Mouse (Mus musculus) Patski (cell line): ENCODE results near the gene Pparg. TPM values are rescaled to one million over a fixed set of nuclear protein-coding genes. Genes with fewer than 3 reads are reported as not detected.

ENCODE experiments used
- ATAC-seq: fragments of 100-300 bp; one replicate; pipeline ENCODE4 v1.8.0; 2021
- CTCF ChIA-PET: fragments of 350-600 bp; sonication (Branson Sonifier 250); formaldehyde crosslinking; loops from one replicate; lab custom pipeline; 2022; ENCODE audit warnings: inconsistent platforms; lab: Charles Lee
- POLR2A ChIA-PET: fragments of 350-600 bp; sonication (Branson Sonifier 250); formaldehyde crosslinking; loops from one replicate; lab custom pipeline; 2022; ENCODE audit warnings: antibody characterized with exemption, inconsistent platforms; lab: Charles Lee
- DNase-seq: peaks from one replicate; pipeline ENCODE4 v3.0.0-alpha.2; 2011; ENCODE audit warnings: low read depth, low spot score
- H3K27me3 ChIP-seq: fragments of 371-371 bp; one replicate; pipeline ENCODE4 v1.5.1; 2021
- CTCF ChIP-seq: fragments of 100-300 bp; IDR thresholded peaks from one replicate; pipeline ENCODE4 v1.5.1; 2021
- in situ Hi-C: fragments of 300-500 bp; cut with MboI; formaldehyde crosslinking; loops from 3 replicates; pipeline ENCODE4 v1.11.1; 2018; ENCODE audit warnings: low pct_unique_long_range_greater_than_20kb, mixed read lengths
- polyA plus RNA-seq: library from polyadenylated mRNA; unstranded; gene quantifications from one replicate; pipeline ENCODE4 v1.2.3, GENCODE M21; 2021

Gene Pparg
- polyA plus RNA-seq, 1 experiment from 2014 or later = 7.3 TPM

DNA sequence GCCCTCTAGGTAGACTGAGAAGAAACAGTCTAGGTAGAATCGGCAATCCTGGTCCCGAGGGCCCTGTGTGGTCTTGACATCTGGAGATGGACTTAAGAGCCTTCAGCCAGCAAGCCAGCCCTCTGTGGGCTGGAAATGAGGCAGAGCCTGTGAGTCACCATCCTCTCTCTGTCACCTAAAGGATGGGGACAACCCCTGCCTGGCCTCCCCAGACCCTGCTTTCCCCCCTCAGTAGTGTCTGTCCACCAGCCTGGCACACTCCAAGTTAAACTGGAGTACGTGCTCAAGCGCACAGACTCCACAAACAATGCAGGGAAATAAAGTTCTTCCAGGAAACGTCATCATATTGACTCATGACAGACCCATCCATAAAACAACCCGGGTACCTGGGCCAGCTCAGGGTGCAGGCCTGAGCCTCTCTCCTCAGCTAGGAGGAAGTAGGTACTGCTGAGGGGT, 162.0 kb downstream of the Pparg start:
- CTCF ChIA-PET = no interaction called here
- no peak for DNase-seq

GRCm38 (mm10) chr6:115523201-115523600, 162.4 kb downstream of the Pparg start:
- in situ Hi-C loops = no loop called here
- TF ChIP-seq CTCF = no peak
- ChIA-PET POLR2A (interaction anchor here (0.6 to 1.2 kb wide), 2 partner anchors 10 to 527 kb away, joined by 3 to 5 read pairs; no protein-coding TSS in a partner anchor), CTCF (no interaction called here)
- DNase-seq (no peak), ATAC-seq (no peak)
- no peaks in the 10 kb centered on the region for H3K27me3 ChIP-seq

More for the DNA sequence above, 162.0 kb downstream of the Pparg start:
- no peak for ATAC-seq
- POLR2A ChIA-PET = interaction anchor here (1.2 kb wide), 1 partner anchor 11 kb away, joined by 3 read pairs; no protein-coding TSS in a partner anchor
- H3K27me3 ChIP-seq = no peaks in the 10 kb centered on the region
- no peak for TF ChIP-seq CTCF
- in situ Hi-C loops = no loop called here

DNA sequence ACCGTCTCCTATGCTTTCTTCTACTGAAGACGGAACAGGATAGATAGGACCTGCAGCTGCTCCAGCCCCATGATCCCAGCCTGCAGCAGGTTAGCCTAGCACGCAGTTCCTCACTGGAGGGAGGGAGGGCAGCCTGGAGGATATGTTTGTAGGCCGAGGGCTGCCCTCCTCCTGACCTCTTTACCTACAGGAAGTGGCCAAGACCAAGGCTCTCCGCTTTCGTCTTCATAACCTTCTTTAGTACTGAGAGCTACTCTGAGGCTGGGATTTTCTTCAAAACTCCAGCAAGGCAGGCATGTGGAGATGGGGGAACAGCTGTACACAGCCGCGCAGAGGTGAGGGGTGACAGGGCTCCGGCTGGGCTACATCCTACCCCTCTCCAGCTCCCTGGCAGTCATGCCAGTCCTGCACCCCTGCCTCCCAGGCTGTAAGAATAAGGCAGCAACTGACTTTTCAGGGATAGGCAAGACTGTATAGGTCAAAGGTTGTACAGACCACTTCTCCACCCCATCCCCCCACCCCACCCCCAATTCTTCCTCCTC, 163.8 kb downstream of the Pparg start:
- no peak for TF ChIP-seq CTCF
- no peak for ATAC-seq
- ChIA-PET POLR2A (no interaction called here), CTCF (no interaction called here)
- in situ Hi-C loops = no loop called here
- H3K27me3 ChIP-seq = no peaks in the 10 kb centered on the region
- DNase-seq = no peak

GRCm38 (mm10) chr6:115527418-115527817, 166.7 kb downstream of the Pparg start:
- no peaks in the 10 kb centered on the region for H3K27me3 ChIP-seq
- in situ Hi-C loops = loop anchor here (25.0 kb wide), 1 partner anchor 465 kb away; no protein-coding TSS in a partner anchor
- no peak for TF ChIP-seq CTCF
- ATAC-seq (no peak), DNase-seq (no peak)
- CTCF ChIA-PET = interaction anchor here (1.2 kb wide), 1 partner anchor 10 kb away, joined by 3 read pairs; no protein-coding TSS in a partner anchor
- POLR2A ChIA-PET = interaction anchor here (0.6 kb wide), 1 partner anchor 15 kb away, joined by 3 read pairs; no protein-coding TSS in a partner anchor

DNA sequence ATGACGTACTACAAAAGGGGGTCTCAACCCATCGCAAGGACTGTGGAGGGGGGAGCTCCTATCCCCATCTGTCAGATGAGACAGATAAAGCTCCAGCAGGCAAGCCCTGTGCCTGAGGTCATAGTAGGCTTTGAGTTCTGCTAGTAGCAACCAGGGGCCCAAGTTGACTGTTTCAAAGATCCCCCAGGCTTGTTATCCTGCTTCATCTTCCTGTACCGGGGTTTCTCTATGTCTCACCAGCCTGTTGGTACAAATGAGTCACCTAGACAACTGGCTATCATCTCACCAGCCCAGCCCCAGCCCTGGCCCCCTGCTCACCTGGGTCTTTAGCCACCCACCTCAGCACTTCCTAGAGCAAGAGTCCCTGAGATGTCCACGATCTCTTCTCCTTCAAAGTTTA, 167.6 kb downstream of the Pparg start:
- in situ Hi-C loops = loop anchor here (25.0 kb wide), 1 partner anchor 466 kb away; no protein-coding TSS in a partner anchor
- ChIA-PET CTCF (interaction anchor here (1.2 kb wide), 1 partner anchor 11 kb away, joined by 3 read pairs; no protein-coding TSS in a partner anchor), POLR2A (no interaction called here)
- DNase-seq (no peak), ATAC-seq (no peak)
- H3K27me3 ChIP-seq = no peaks in the 10 kb centered on the region
- TF ChIP-seq CTCF = no peak

DNA sequence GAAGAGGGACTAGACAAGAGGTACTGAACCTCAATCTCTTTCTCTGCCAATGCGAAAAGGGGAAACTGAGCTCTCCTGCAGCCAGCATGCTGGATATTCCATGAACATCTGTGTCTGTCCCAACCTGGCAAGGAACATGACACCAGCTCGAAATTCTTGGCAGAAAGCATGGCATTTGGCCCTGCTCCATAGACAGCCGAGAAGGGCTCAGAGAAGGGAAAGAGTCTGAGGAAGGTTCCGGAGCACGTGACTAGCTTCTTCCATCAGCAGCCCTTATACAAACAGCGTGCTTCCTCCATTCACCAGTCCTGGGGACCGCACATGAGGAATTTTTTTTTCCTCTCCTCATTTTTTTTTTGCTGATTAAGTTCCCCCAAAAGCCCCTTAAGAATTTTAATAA, 173.9 kb downstream of the Pparg start:
- H3K27me3 ChIP-seq = no peaks in the 10 kb centered on the region
- no peak for TF ChIP-seq CTCF
- DNase-seq (no peak), ATAC-seq (no peak)
- CTCF ChIA-PET = interaction anchor here (1.3 to 1.9 kb wide), 2 partner anchors 266 to 307 kb away, joined by 5 to 9 read pairs; partner anchors contain the start of gene Gm17482
- POLR2A ChIA-PET = interaction anchor here (0.7 to 1.6 kb wide), 2 partner anchors 41 to 617 kb away, joined by 4 to 6 read pairs; no protein-coding TSS in a partner anchor
- in situ Hi-C loops = loop anchor here (5.0 to 25.0 kb wide), 4 partner anchors 267 to 472 kb away; partner anchors contain the start of gene Gm17482

GRCm38 (mm10) chr6:115536169-115536568, 175.4 kb downstream of the Pparg start:
- H3K27me3 ChIP-seq = no peaks in the 10 kb centered on the region
- DNase-seq (no peak), ATAC-seq (no peak)
- in situ Hi-C loops = loop anchor here (5.0 to 25.0 kb wide), 4 partner anchors 269 to 474 kb away; partner anchors contain the start of gene Gm17482
- TF ChIP-seq CTCF = no peak
- ChIA-PET CTCF (interaction anchor here (1.9 kb wide), 1 partner anchor 309 kb away, joined by 5 read pairs; the partner anchor contains the start of gene Gm17482), POLR2A (no interaction called here)

GRCm38 (mm10) chr6:115538645-115539429, 178.1 kb downstream of the Pparg start:
- TF ChIP-seq CTCF = no peak
- ATAC-seq (peak; percentile 27), DNase-seq (no peak)
- POLR2A ChIA-PET = interaction anchor here (0.6 to 1.5 kb wide), 6 partner anchors 9 to 359 kb away, joined by 3 to 7 read pairs (median 4); no protein-coding TSS in a partner anchor
- in situ Hi-C loops = loop anchor here (5.0 to 25.0 kb wide), 4 partner anchors 272 to 477 kb away; partner anchors contain the start of gene Gm17482
- no peaks in the 10 kb centered on the region for H3K27me3 ChIP-seq
- CTCF ChIA-PET = interaction anchor here (0.6 to 2.7 kb wide), 21 partner anchors 9 to 363 kb away, joined by 3 to 36 read pairs (median 4); partner anchors contain the start of gene Gm17482

Other genes starting within 250 kb of the Pparg start
- gene Syn2, start 226.0 kb upstream of the Pparg start, polyA plus RNA-seq = 0.23 TPM
- gene Gm17482, start 133.6 kb upstream of the Pparg start, polyA plus RNA-seq = not detected
- 0.08 TPM for gene Timp4, start 108.7 kb upstream of the Pparg start, polyA plus RNA-seq
- gene Tsen2, start 183.7 kb downstream of the Pparg start, polyA plus RNA-seq = 16.0 TPM
- gene Mkrn2os, start 231.6 kb downstream of the Pparg start, polyA plus RNA-seq = 11.7 TPM
- 22.7 TPM for gene Mkrn2, start 241.0 kb downstream of the Pparg start, polyA plus RNA-seq